Mouse (Mus musculus): ENCODE measurements around the gene Ntrk3. TPM values are rescaled to one million over a fixed set of nuclear protein-coding genes. Genes with fewer than 3 reads are reported as not detected.

The Ntrk3 gene
- polyA plus RNA-seq, 2 experiments = 5.3 to 15.0 TPM

DNA sequence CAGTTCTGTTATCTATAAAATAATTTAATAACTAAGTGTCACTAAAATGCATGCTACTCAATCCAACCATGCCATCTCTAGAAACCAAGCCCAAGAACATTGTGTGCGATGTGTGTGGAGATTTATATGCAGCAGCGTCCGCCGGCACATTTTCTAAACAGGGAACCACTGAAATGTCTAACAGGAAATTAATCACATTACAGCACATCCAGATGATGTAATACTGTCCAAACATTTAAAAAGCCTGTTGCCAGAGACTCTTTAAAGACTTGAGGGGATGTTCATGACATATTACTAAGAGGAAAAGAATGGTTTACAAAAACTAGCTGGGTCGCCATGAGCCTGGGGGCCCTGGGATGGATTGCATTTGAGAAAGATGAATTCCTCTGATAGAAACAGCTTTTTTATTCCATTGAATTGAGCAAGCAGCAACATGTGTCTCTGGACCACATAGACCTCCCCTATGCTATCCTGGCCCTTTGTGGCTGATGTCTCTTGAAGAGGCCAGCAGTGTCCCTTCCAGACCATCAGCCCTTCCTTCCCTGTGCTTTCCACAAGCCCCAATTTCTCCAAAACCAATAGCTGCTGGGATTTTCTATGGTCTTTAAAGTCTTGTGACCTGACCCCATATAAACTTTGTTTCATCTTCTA lies 331.0 kb downstream of the Ntrk3 start:
- H3K4me1 ChIP-seq (ENCODE audit: control insufficient read depth, insufficient read depth, low read length) = no peaks in the 10 kb centered on the region

DNA sequence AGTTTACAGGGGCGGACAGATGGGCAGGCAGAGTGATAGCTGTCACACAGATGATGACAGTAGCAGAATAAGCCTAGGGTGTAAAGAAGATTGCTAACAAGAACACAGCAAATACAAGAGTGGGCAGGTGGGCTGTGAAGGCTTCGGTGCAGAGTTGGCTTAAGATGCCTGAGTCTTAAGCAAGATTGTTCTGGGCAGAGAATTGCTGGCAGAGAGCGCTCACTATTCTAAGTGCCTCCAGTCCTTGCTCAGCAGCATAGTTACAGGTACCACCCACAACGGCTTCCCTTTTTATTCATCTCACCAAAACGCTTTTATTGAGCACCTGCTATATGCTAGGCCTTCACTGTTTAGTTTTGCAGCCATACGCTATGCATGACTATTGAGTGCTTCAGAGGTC lies 333.3 kb downstream of the Ntrk3 start:
- DNase-seq (ENCODE audit: low spot score) (no peak), ATAC-seq (ENCODE audit: low FRiP score, low read depth) (no peak)
- H3K4me3 ChIP-seq (replicated peaks; ENCODE audit: low read length) = no peak overlapping the region
- no peaks in the 10 kb centered on the region for H3K9me3 ChIP-seq (ENCODE audit: control insufficient read depth, low read length)
- H3K27ac ChIP-seq (replicated peaks; ENCODE audit: low read depth, low read length) = no peak overlapping the region
- no peaks in the 10 kb centered on the region for H3K4me1 ChIP-seq (ENCODE audit: control insufficient read depth, insufficient read depth, low read length)
- no peak for TF ChIP-seq POLR2A (IDR thresholded peaks at IDR 0.05; ENCODE audit: borderline replicate concordance, extremely low read depth, insufficient read depth, insufficient read length)
- H3K27me3 ChIP-seq (ENCODE audit: control insufficient read depth, insufficient read depth, low read length) = no peaks in the 10 kb centered on the region
- no peak overlapping the region for H3K9ac ChIP-seq (ENCODE audit: low read depth, low read length, severe bottlenecking)
- 94% methylated on average over 6 of the region's 6 CpGs for WGBS
- H3K4me2 ChIP-seq (replicated peaks; ENCODE audit: low read depth, low read length, severe bottlenecking) = no peak overlapping the region
- H3K36me3 ChIP-seq (ENCODE audit: control insufficient read depth, insufficient read depth, low read length) = no peaks in the 10 kb centered on the region

More for the DNA sequence above, 331.0 kb downstream of the Ntrk3 start:
- 71% methylated on average over 5 of the region's 5 CpGs for WGBS
- no peak overlapping the region for H3K27ac ChIP-seq (replicated peaks; ENCODE audit: low read depth, low read length)
- no peak overlapping the region for H3K4me2 ChIP-seq (replicated peaks; ENCODE audit: low read depth, low read length, severe bottlenecking)
- no peak for TF ChIP-seq POLR2A (IDR thresholded peaks at IDR 0.05; ENCODE audit: borderline replicate concordance, extremely low read depth, insufficient read depth, insufficient read length)
- no peak overlapping the region for H3K9ac ChIP-seq (ENCODE audit: low read depth, low read length, severe bottlenecking)
- DNase-seq (ENCODE audit: low spot score) (no peak), ATAC-seq (ENCODE audit: low FRiP score, low read depth) (no peak)
- no peaks in the 10 kb centered on the region for H3K36me3 ChIP-seq (ENCODE audit: control insufficient read depth, insufficient read depth, low read length)
- H3K9me3 ChIP-seq (ENCODE audit: control insufficient read depth, low read length) = no peaks in the 10 kb centered on the region
- no peaks in the 10 kb centered on the region for H3K27me3 ChIP-seq (ENCODE audit: control insufficient read depth, insufficient read depth, low read length)
- H3K4me3 ChIP-seq (replicated peaks; ENCODE audit: low read length) = no peak overlapping the region

DNA sequence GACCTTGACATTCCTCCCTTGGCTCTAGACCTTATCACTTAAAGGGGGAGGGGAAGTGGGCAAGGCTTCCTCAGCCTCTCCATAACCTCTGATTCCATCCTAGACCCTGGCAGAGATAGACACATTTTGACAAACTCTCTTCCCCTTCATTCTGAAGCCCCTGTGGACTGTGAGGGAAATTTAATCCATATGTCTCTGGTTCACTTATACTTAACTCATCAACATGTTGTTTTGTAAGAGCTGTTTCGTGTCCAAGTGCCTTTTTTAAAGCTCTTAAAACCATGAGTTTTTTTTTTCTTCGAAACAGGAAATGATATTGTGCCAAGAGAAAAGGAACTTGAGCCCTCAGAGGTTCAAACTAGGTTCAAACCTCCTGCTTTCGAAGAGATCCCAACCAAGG lies 335.3 kb downstream of the Ntrk3 start:
- H3K27ac ChIP-seq (replicated peaks; ENCODE audit: low read depth, low read length) = no peak overlapping the region
- no peaks in the 10 kb centered on the region for H3K4me1 ChIP-seq (ENCODE audit: control insufficient read depth, insufficient read depth, low read length)
- DNase-seq (ENCODE audit: low spot score) = no peak
- no peak for TF ChIP-seq POLR2A (IDR thresholded peaks at IDR 0.05; ENCODE audit: borderline replicate concordance, extremely low read depth, insufficient read depth, insufficient read length)
- H3K4me3 ChIP-seq (replicated peaks; ENCODE audit: low read length) = no peak overlapping the region
- no peaks in the 10 kb centered on the region for H3K27me3 ChIP-seq (ENCODE audit: control insufficient read depth, insufficient read depth, low read length)
- 59% methylated on average over 3 of the region's 3 CpGs for WGBS
- no peak for ATAC-seq (ENCODE audit: low FRiP score, low read depth)
- H3K9me3 ChIP-seq (ENCODE audit: control insufficient read depth, low read length) = no peaks in the 10 kb centered on the region
- no peak overlapping the region for H3K9ac ChIP-seq (ENCODE audit: low read depth, low read length, severe bottlenecking)
- H3K36me3 ChIP-seq (ENCODE audit: control insufficient read depth, insufficient read depth, low read length) = no peaks in the 10 kb centered on the region
- H3K4me2 ChIP-seq (replicated peaks; ENCODE audit: low read depth, low read length, severe bottlenecking) = no peak overlapping the region

DNA sequence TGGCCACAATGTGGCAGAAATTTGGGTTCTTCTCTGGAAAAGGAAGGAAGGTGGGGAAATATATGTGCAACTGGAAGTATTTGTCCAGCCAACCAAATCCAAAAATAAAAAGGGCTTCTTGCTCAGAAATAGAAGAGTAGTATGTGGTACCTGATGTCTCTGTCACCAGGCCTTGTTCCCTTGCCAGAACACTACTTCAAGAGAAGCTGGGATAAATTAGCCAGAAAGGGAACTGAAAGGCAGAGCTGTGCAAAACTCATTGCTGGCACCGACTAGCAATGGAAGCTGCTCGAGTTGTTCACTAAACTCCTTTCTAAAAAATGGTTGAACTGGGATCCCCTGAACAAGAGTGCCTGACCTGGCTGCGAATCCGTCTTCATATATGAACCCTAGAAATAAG lies 337.6 kb downstream of the Ntrk3 start:
- no peak overlapping the region for H3K9ac ChIP-seq (ENCODE audit: low read depth, low read length, severe bottlenecking)
- no peaks in the 10 kb centered on the region for H3K36me3 ChIP-seq (ENCODE audit: control insufficient read depth, insufficient read depth, low read length)
- 80% methylated on average over 4 of the region's 4 CpGs for WGBS
- TF ChIP-seq POLR2A (IDR thresholded peaks at IDR 0.05; ENCODE audit: borderline replicate concordance, extremely low read depth, insufficient read depth, insufficient read length) = no peak
- H3K4me1 ChIP-seq (ENCODE audit: control insufficient read depth, insufficient read depth, low read length) = no peaks in the 10 kb centered on the region
- H3K9me3 ChIP-seq (ENCODE audit: control insufficient read depth, low read length) = no peaks in the 10 kb centered on the region
- no peak overlapping the region for H3K4me2 ChIP-seq (replicated peaks; ENCODE audit: low read depth, low read length, severe bottlenecking)
- ATAC-seq (ENCODE audit: low FRiP score, low read depth) (no peak), DNase-seq (ENCODE audit: low spot score) (no peak)
- no peaks in the 10 kb centered on the region for H3K27me3 ChIP-seq (ENCODE audit: control insufficient read depth, insufficient read depth, low read length)
- no peak overlapping the region for H3K4me3 ChIP-seq (replicated peaks; ENCODE audit: low read length)
- no peak overlapping the region for H3K27ac ChIP-seq (replicated peaks; ENCODE audit: low read depth, low read length)

DNA sequence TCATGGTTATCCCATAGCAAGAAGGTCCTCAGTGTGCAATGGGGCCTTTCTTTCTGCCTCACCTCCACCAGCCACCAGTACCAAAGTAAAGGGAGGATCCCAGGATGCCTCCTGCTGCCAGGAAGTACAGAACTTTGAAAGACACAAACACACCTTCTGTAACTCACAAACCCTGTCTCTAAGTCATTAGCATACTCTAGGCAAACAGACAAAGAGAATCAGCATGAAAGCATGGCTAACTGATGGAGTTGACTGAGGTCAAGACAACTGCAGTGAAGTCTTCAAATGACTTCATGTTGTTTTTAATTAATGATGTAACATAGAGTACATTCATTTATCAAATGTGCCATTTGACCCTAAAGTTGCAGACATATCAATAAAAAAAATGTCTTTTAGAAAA lies 339.4 kb downstream of the Ntrk3 start:
- no peaks in the 10 kb centered on the region for H3K9me3 ChIP-seq (ENCODE audit: control insufficient read depth, low read length)
- no peak for TF ChIP-seq POLR2A (IDR thresholded peaks at IDR 0.05; ENCODE audit: borderline replicate concordance, extremely low read depth, insufficient read depth, insufficient read length)
- no peak overlapping the region for H3K9ac ChIP-seq (ENCODE audit: low read depth, low read length, severe bottlenecking)
- H3K4me1 ChIP-seq (ENCODE audit: control insufficient read depth, insufficient read depth, low read length) = no peaks in the 10 kb centered on the region
- no peaks in the 10 kb centered on the region for H3K36me3 ChIP-seq (ENCODE audit: control insufficient read depth, insufficient read depth, low read length)
- no peak overlapping the region for H3K4me3 ChIP-seq (replicated peaks; ENCODE audit: low read length)
- no peak for ATAC-seq (ENCODE audit: low FRiP score, low read depth)
- no peaks in the 10 kb centered on the region for H3K27me3 ChIP-seq (ENCODE audit: control insufficient read depth, insufficient read depth, low read length)
- DNase-seq (ENCODE audit: low spot score) = no peak
- no peak overlapping the region for H3K27ac ChIP-seq (replicated peaks; ENCODE audit: low read depth, low read length)
- no peak overlapping the region for H3K4me2 ChIP-seq (replicated peaks; ENCODE audit: low read depth, low read length, severe bottlenecking)

DNA sequence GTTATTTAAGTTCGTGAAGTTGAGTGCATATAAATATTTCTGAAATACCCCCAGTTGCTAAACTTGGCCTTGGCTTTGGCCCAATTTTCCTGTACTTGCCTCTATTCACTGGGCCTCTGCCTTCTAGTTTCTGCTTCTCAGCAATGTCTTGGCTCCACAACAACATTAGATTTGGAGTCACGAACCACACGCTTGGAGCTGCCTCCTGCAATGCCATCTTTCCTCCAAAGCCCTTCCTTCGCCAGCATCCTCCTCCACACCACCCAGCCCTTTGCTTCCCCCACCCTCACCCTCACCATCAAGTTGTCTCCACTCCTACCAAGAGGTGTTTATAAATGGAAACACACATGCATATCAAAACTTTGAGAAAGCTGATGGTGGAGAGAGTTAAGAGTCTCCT lies 340.6 kb downstream of the Ntrk3 start:
- H3K27me3 ChIP-seq (ENCODE audit: control insufficient read depth, insufficient read depth, low read length) = no peaks in the 10 kb centered on the region
- 70% methylated on average over 4 of the region's 4 CpGs for WGBS
- H3K36me3 ChIP-seq (ENCODE audit: control insufficient read depth, insufficient read depth, low read length) = no peaks in the 10 kb centered on the region
- H3K4me2 ChIP-seq (replicated peaks; ENCODE audit: low read depth, low read length, severe bottlenecking) = no peak overlapping the region
- no peak overlapping the region for H3K27ac ChIP-seq (replicated peaks; ENCODE audit: low read depth, low read length)
- ATAC-seq (ENCODE audit: low FRiP score, low read depth) (no peak), DNase-seq (ENCODE audit: low spot score) (no peak)
- no peak overlapping the region for H3K9ac ChIP-seq (ENCODE audit: low read depth, low read length, severe bottlenecking)
- H3K4me3 ChIP-seq (replicated peaks; ENCODE audit: low read length) = no peak overlapping the region
- no peaks in the 10 kb centered on the region for H3K9me3 ChIP-seq (ENCODE audit: control insufficient read depth, low read length)
- TF ChIP-seq POLR2A (IDR thresholded peaks at IDR 0.05; ENCODE audit: borderline replicate concordance, extremely low read depth, insufficient read depth, insufficient read length) = no peak
- H3K4me1 ChIP-seq (ENCODE audit: control insufficient read depth, insufficient read depth, low read length) = no peaks in the 10 kb centered on the region
